Mouse (Mus musculus) neural tube, embryonic 11.5 days (tissue): Measurements from ENCODE around the gene Tnfrsf18. TPM values are rescaled to one million over a fixed set of nuclear protein-coding genes. Genes with fewer than 3 reads are reported as not detected.

ENCODE experiments used
- ATAC-seq: fragments of 200-750 bp; cut with Nextera tagmentation; 2 replicates; pipeline ENCODE4 v1.8.0; 2017; ENCODE audit warnings: moderate number of reproducible peaks, mild to moderate bottlenecking, moderate TSS enrichment, moderate library complexity; ENCODE audit not compliant: insufficient read depth, low FRiP score, low TSS enrichment
- DNase-seq: peaks from one replicate; pipeline ENCODE4 v3.0.0-alpha.2; 2015; ENCODE audit warnings: low spot score
- H3K27ac ChIP-seq: fragments of 300-500 bp; sonication (generic); 2 replicates; pipeline ENCODE4 v1.5.1; 2014; ENCODE audit warnings: low read depth, mild to moderate bottlenecking, low read length
- H3K27me3 ChIP-seq: fragments of 300-500 bp; sonication (generic); 2 replicates; pipeline ENCODE4 v1.6.1; 2014; ENCODE audit warnings: mild to moderate bottlenecking, low read length, mixed read lengths; ENCODE audit not compliant: control insufficient read depth, insufficient read depth
- H3K36me3 ChIP-seq: fragments of 300-500 bp; sonication (generic); 2 replicates; pipeline ENCODE4 v1.6.1; 2014; ENCODE audit warnings: mild to moderate bottlenecking, low read length, moderate library complexity, mixed read lengths; ENCODE audit not compliant: control insufficient read depth, insufficient read depth
- H3K4me1 ChIP-seq: fragments of 300-500 bp; sonication (generic); 2 replicates; pipeline ENCODE4 v1.6.1; 2014; ENCODE audit warnings: low read length, mixed read lengths; ENCODE audit not compliant: control insufficient read depth, insufficient read depth
- H3K4me2 ChIP-seq: fragments of 300-500 bp; sonication (generic); 2 replicates; pipeline ENCODE4 v1.6.1; 2014; ENCODE audit warnings: low read depth, mild to moderate bottlenecking, moderate library complexity
- H3K4me3 ChIP-seq: fragments of 300-500 bp; sonication (generic); 2 replicates; pipeline ENCODE4 v1.5.1; 2014; ENCODE audit warnings: low read depth, low read length
- H3K9ac ChIP-seq: fragments of 300-500 bp; sonication (generic); 2 replicates; pipeline ENCODE4 v1.6.1; 2014; ENCODE audit warnings: mild to moderate bottlenecking, low read length
- H3K9me3 ChIP-seq: fragments of 300-500 bp; sonication (generic); 2 replicates; pipeline ENCODE4 v1.6.1; 2016; ENCODE audit warnings: low read length; ENCODE audit not compliant: control insufficient read depth
- WGBS: fragments of 180-500 bp; shearing (Covaris S2); extraction: QIAGEN DNeasy Blood & Tissue Kit; methylation state at CpG from one replicate; pipeline ENCODE4 v1.1.7; 2014; 5-methylcytosine and 5-hydroxymethylcytosine counted together
- polyA plus RNA-seq: library from polyadenylated mRNA; unstranded; fragments of >200 nt; fragmentation: Nextera tagmentation; extraction: Ambion mirVana; gene quantifications from 2 replicates; pipeline ENCODE4 v1.2.1, GENCODE M21; 2014

Gene Tnfrsf18
- polyA plus RNA-seq = 0.62 and 0.82 TPM in 2 replicates

DNA sequence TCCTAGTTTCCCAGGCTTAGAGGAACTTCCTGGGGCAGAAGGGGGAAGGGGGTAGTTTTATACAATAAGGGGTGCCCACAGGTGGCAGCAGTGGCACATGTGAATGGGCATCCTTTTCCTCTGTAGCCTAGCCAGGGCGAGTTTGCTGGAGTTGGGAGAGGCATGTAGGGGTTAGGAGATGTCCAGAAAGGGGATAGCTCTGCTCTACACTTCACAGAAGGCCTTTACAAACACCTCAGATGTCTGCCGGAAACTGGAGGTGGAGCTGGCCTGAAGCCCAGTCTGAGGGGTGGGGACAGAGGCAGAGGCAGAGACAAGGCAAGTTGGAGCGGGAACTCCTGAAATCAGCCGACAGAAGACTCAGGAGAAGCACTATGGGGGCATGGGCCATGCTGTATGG is at the start of gene Tnfrsf18:
Gene Tnfrsf18 (plus strand): TSS at position 152 of the 400 bp plus-strand sequence.
- DNase-seq = no peak
- Histone ChIP-seq H3K9me3 (no peaks in the 10 kb centered on the region), H3K36me3 (peaks cover 4% of the 10 kb centered on the region; the same call in 1 of the 2 replicates), H3K27me3 (no peaks in the 10 kb centered on the region), H3K9ac (no peak within 1 kb of the TSS), H3K4me1 (peaks cover 5% of the 10 kb centered on the region; the same call in 1 of the 2 replicates), H3K4me3 (no peak within 1 kb of the TSS), H3K4me2 (no peak within 1 kb of the TSS), H3K27ac (no peak within 1 kb of the TSS)
- WGBS = 73% methylated on average over 4 of the region's 4 CpGs
- ATAC-seq = no peak

DNA sequence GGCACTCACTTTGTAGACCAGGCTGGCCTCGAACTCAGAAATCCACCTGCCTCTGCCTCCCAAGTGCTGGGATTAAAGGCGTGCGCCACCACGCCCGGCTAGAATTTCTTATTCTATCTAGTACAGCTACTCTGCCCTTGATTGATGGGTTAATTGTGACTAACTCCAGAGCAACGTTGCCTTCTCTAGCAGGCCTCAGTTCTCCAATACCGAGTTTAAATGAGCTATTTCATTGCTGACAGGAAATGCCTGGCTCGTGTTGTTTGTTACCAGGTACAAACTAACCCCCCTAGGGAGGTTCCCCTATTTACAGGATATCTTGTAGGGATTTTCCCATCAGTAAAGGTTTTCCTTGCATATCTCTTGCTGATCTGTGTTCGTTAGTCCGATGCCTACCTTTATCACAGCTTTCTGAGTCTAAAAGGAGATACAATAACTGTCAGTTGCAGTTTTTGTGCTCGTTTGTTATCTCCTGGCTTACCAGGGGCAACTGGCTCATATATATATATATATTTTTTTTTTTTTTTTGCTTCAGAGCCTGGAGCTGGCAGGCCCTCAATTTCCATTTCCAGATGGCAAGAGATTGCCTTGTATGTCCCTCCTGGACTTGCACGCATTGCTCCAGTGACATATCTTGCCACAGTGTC is 44.4 kb upstream of the Tnfrsf18 start:
- 85% methylated on average over 12 of the region's 12 CpGs for WGBS
- no peaks in the 10 kb centered on the region for H3K9me3 ChIP-seq
- H3K27ac ChIP-seq = no peak overlapping the region
- H3K4me3 ChIP-seq = no peak overlapping the region
- H3K9ac ChIP-seq = no peak overlapping the region
- H3K36me3 ChIP-seq = no peaks in the 10 kb centered on the region
- H3K27me3 ChIP-seq = no peaks in the 10 kb centered on the region
- no peak overlapping the region for H3K4me2 ChIP-seq
- H3K4me1 ChIP-seq = no peaks in the 10 kb centered on the region
- ATAC-seq = no peak
- no peak for DNase-seq

DNA sequence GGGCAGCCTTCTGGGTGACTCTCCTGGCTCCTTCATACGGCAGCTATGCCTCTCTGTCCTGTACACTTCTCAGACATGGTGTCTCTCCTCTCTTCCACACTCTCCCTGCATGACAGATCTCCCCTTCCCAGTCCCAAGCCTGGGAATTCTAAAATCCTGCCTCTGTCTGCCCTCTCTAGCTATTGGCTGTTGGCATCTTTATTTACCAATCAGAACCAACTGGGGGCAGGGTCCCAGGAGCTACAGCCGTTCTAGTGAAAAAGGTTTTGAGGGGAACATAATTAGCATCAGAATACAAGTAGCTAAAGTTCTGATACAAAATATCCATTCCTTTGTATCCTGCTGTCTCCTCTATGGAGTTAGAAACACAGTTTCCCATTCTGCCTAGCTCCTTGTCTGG is 42.2 kb upstream of the Tnfrsf18 start:
- ATAC-seq (no peak), DNase-seq (no peak)
- H3K27me3 ChIP-seq = no peaks in the 10 kb centered on the region
- 25% methylated on average over 2 of the region's 2 CpGs for WGBS
- H3K4me3 ChIP-seq = no peak overlapping the region
- no peaks in the 10 kb centered on the region for H3K4me1 ChIP-seq
- H3K36me3 ChIP-seq = no peaks in the 10 kb centered on the region
- no peak overlapping the region for H3K4me2 ChIP-seq
- no peaks in the 10 kb centered on the region for H3K9me3 ChIP-seq
- no peak overlapping the region for H3K9ac ChIP-seq
- H3K27ac ChIP-seq = no peak overlapping the region

- Histone ChIP-seq H3K36me3 (no peaks in the 10 kb centered on the region; the same call in 1 of the 2 replicates), H3K27me3 (no peaks in the 10 kb centered on the region), H3K9ac (peak overlapping the region; percentile 82), H3K4me2 (peak overlapping the region; percentile 92), H3K4me1 (peaks cover 20% of the 10 kb centered on the region), H3K4me3 (peak overlapping the region; percentile 48), H3K27ac (no peak overlapping the region), H3K9me3 (no peaks in the 10 kb centered on the region)
- 90% methylated on average over 22 of the region's 22 CpGs for WGBS
- DNase-seq (no peak), ATAC-seq (no peak)
Measured at GRCm38 (mm10) chr4:155991211-155991907, 34.6 kb upstream of the Tnfrsf18 start.

- Histone ChIP-seq H3K27ac (peak overlapping the region; percentile 89), H3K4me3 (peak overlapping the region; percentile 48), H3K36me3 (no peaks in the 10 kb centered on the region; the same call in 1 of the 2 replicates), H3K4me1 (peaks cover 20% of the 10 kb centered on the region), H3K27me3 (no peaks in the 10 kb centered on the region), H3K9ac (peak overlapping the region; percentile 82), H3K9me3 (no peaks in the 10 kb centered on the region), H3K4me2 (peak overlapping the region; percentile 92)
- DNase-seq (no peak), ATAC-seq (peak; percentile 4; the same call in 1 of the 2 replicates)
- WGBS = 27% methylated on average over 37 of the region's 37 CpGs
Measured at GRCm38 (mm10) chr4:155991908-155992230, 34.1 kb upstream of the Tnfrsf18 start.

- H3K4me1 ChIP-seq = peaks cover 20% of the 10 kb centered on the region
- WGBS = under 1% methylated on average over 92 of the region's 99 CpGs
- no peaks in the 10 kb centered on the region for H3K9me3 ChIP-seq
- H3K36me3 ChIP-seq = peaks cover 1% of the 10 kb centered on the region
- peak within 1 kb of the TSS; percentile 92 for H3K4me2 ChIP-seq
- no peaks in the 10 kb centered on the region for H3K27me3 ChIP-seq
- ATAC-seq (peak; percentile 81), DNase-seq (peak; percentile 90)
- peak within 1 kb of the TSS; percentile 48 for H3K4me3 ChIP-seq
- peak within 1 kb of the TSS; percentile 89 for H3K27ac ChIP-seq
- H3K9ac ChIP-seq = peak within 1 kb of the TSS; percentile 82
Measured at GRCm38 (mm10) chr4:155992241-155992905, 33.6 kb upstream of the Tnfrsf18 start, which contains the start of the genes B3galt6 and Sdf4. Gene B3galt6, minus strand, starts transcription at chr4:155992649. Gene Sdf4, plus strand, starts transcription at chr4:155992872.

- ATAC-seq = peak; percentile 85
- peak overlapping the region; percentile 48 for H3K4me3 ChIP-seq
- peaks cover 20% of the 10 kb centered on the region for H3K4me1 ChIP-seq
- peak; percentile 94 for DNase-seq
- no peaks in the 10 kb centered on the region for H3K27me3 ChIP-seq
- peak overlapping the region; percentile 75 for H3K9ac ChIP-seq
- H3K4me2 ChIP-seq = peak overlapping the region; percentile 51
- WGBS = under 1% methylated on average over 70 of the region's 70 CpGs
- peaks cover 3% of the 10 kb centered on the region for H3K36me3 ChIP-seq
- peak overlapping the region; percentile 86 for H3K27ac ChIP-seq
- no peaks in the 10 kb centered on the region for H3K9me3 ChIP-seq
Measured at GRCm38 (mm10) chr4:155992906-155993547, 32.9 kb upstream of the Tnfrsf18 start.

DNA sequence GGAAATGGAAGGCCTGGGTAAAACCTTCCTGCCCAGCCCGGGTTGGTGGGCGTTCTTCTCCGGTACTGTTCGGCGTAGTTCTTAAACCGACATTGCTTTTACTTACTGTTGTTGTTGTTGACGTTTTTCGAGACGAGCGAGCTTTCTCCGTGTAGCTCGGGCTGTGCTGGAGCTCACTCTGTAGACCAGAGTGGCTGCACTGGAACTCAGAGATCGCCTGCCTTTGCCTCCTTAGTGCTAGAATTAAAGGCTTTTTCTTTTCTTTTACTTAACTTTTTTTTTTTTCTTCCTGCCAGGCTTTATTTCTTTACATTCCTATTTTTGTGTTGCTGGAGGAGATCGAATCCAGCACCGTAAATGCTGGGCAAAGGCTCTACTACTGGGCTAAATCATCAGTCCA is 32.4 kb upstream of the Tnfrsf18 start:
- Histone ChIP-seq H3K4me1 (peaks cover 20% of the 10 kb centered on the region), H3K9me3 (no peaks in the 10 kb centered on the region), H3K4me3 (peak overlapping the region; percentile 48), H3K36me3 (peaks cover 3% of the 10 kb centered on the region), H3K4me2 (peak overlapping the region; percentile 51), H3K9ac (peak overlapping the region; percentile 75), H3K27me3 (no peaks in the 10 kb centered on the region), H3K27ac (peak overlapping the region; percentile 0; the same call in 1 of the 2 replicates)
- DNase-seq (peak; percentile 22), ATAC-seq (no peak)
- WGBS = 6% methylated on average over 15 of the region's 15 CpGs
